Mouse (Mus musculus): Measurements from ENCODE around the gene Rapgef4.

DNA sequence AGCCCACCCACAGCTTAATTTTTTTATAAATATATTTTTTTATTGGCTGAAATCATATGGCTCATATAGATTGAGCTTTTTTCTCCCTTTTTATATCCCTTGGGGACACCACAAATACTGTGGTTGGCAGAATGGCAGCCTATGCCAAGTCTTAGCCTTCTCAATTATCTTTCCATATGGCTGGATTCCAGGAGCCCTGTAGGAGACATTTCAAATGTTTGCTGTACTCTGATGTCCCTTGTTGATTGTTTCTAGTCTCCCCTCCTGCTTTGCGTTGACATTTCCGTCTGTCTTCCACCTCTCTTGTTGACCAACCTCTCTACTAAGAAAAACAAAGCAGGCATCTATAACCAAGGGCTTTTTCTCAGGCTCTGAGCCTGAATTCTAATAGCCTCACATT is 19.1 kb downstream of the Rapgef4 start:
- TF ChIP-seq USF1 (IDR thresholded peaks at IDR 0.05; ENCODE audit: low read depth) (no peak), CTCF (IDR thresholded peaks at IDR 0.05; ENCODE audit: control insufficient read depth, insufficient read depth, insufficient read length) (no peak)
